In genomic region chr2:66507616-66508015, GRCm38 (mm10) we compare ENCODE assay signal across 15 mouse cellular contexts.
"Had no signal": no experiment of that assay in that cellular context is flagged by ENCODE, and none has a peak within 500 bp of the region (broad histone marks: within the 10 kb centered on the region; RNA-seq: fewer than 3 reads in every experiment).

No protein-coding gene starts in this region.

- H3K4me2 ChIP-seq: lung, embryonic 15.5 days; midbrain, embryonic 12.5 days; neural tube, embryonic 12.5 days; stomach, embryonic 15.5 days had no signal

- H3K27me3 ChIP-seq: lung, embryonic 15.5 days; megakaryocyte, embryonic 14.5 days; midbrain, embryonic 12.5 days; neural tube, embryonic 12.5 days; stomach, embryonic 15.5 days had no signal

- H3K4me3 ChIP-seq: lung, embryonic 15.5 days; megakaryocyte, embryonic 14.5 days; midbrain, embryonic 12.5 days; neural tube, embryonic 12.5 days; stomach, embryonic 15.5 days had no signal

- H3K36me3 ChIP-seq: lung, embryonic 15.5 days; midbrain, embryonic 12.5 days; neural tube, embryonic 12.5 days; stomach, embryonic 15.5 days had no signal

- DNase-seq: lung, adult 18-20 months; lung, postnatal 14 days; lung, postnatal 36 days; midbrain, embryonic 14.5 days; right cerebral cortex, postnatal 14 days; thymus, adult 2 months; thymus, postnatal 25 days; thymus, postnatal 4 days had no signal

- H3K4me1 ChIP-seq: lung, embryonic 15.5 days; megakaryocyte, embryonic 14.5 days; midbrain, embryonic 12.5 days; neural tube, embryonic 12.5 days; stomach, embryonic 15.5 days had no signal

- H3K27ac ChIP-seq: lung, embryonic 15.5 days; macrophage; midbrain, embryonic 12.5 days; neural tube, embryonic 12.5 days; stomach, embryonic 15.5 days; stomach, postnatal 0 days had no signal

- H3K9me3 ChIP-seq: lung, embryonic 15.5 days; midbrain, embryonic 12.5 days; neural tube, embryonic 12.5 days; stomach, embryonic 15.5 days had no signal
